Mouse (Mus musculus) midbrain, embryonic 11.5 days (tissue): ENCODE results near the gene Nmral1. TPM values are rescaled to one million over a fixed set of nuclear protein-coding genes. Genes with fewer than 3 reads are reported as not detected.

Source experiments
- ATAC-seq: fragments of 200-750 bp; cut with Nextera tagmentation; 2 replicates; pipeline ENCODE4 v1.8.0; 2017; ENCODE audit warnings: moderate TSS enrichment, moderate library complexity; ENCODE audit not compliant: low FRiP score
- DNase-seq: peaks from one replicate; pipeline ENCODE4 v3.0.0; 2015; ENCODE audit warnings: low spot score; ENCODE audit errors: missing footprints
- H3K27ac ChIP-seq: fragments of 300-500 bp; sonication (generic); 2 replicates; pipeline ENCODE4 v1.5.1; 2014; ENCODE audit warnings: low read depth, low read length
- H3K27me3 ChIP-seq: fragments of 300-500 bp; sonication (generic); 2 replicates; pipeline ENCODE4 v1.6.1; 2014; ENCODE audit warnings: mild to moderate bottlenecking, low read length, moderate library complexity, mixed read lengths; ENCODE audit not compliant: control insufficient read depth, insufficient read depth
- H3K36me3 ChIP-seq: fragments of 300-500 bp; sonication (generic); 2 replicates; pipeline ENCODE4 v1.6.1; 2014; ENCODE audit warnings: mild to moderate bottlenecking, low read length, moderate library complexity, mixed read lengths; ENCODE audit not compliant: control insufficient read depth, insufficient read depth
- H3K4me1 ChIP-seq: fragments of 300-500 bp; sonication (generic); 2 replicates; pipeline ENCODE4 v1.6.1; 2014; ENCODE audit warnings: low read length; ENCODE audit not compliant: control insufficient read depth, insufficient read depth
- H3K4me2 ChIP-seq: fragments of 300-500 bp; sonication (generic); 2 replicates; pipeline ENCODE4 v1.6.1; 2014; ENCODE audit warnings: mild to moderate bottlenecking, moderate library complexity
- H3K4me3 ChIP-seq: fragments of 300-500 bp; sonication (generic); 2 replicates; pipeline ENCODE4 v1.5.1; 2014; ENCODE audit warnings: low read depth, low read length
- H3K9ac ChIP-seq: fragments of 300-500 bp; sonication (generic); 2 replicates; pipeline ENCODE4 v1.6.1; 2014; ENCODE audit warnings: low read length
- H3K9me3 ChIP-seq: fragments of 300-500 bp; sonication (generic); 2 replicates; pipeline ENCODE4 v1.6.1; 2016; ENCODE audit warnings: low read length; ENCODE audit not compliant: control insufficient read depth
- WGBS: fragments of 180-500 bp; shearing (Covaris S2); extraction: QIAGEN DNeasy Blood & Tissue Kit; methylation state at CpG from one replicate; pipeline ENCODE4 v1.1.7; 2014; 5-methylcytosine and 5-hydroxymethylcytosine counted together
- polyA plus RNA-seq: library from polyadenylated mRNA; unstranded; fragments of >200 nt; fragmentation: Nextera tagmentation; extraction: Ambion mirVana; gene quantifications from 2 replicates; pipeline ENCODE4 v1.2.1, GENCODE M21; 2014

Nmral1 gene
- polyA plus RNA-seq, 1 experiment from 2014 or later, result 191 TPM

DNA sequence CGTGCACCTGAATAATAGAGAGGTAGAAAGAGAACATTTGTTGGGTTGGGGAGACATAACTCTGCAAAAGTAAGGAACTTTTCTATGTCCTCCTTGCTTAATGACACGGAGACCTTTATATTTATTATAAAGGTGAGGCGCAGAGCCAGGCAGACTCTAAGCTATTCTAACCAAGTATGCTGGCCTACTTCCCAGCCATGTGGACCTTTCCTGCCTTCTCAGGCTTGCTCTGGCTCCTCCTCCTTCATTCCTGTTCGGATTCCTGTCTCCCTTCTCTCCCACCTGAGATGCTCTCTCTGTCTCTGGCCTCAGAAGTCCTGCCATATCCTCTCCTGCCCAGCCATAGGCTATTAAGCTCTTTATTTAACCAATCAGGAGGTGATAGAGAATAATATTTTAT, 6.1 kb upstream of the Nmral1 start:
- peaks cover 5% of the 10 kb centered on the region for H3K4me1 ChIP-seq

DNA sequence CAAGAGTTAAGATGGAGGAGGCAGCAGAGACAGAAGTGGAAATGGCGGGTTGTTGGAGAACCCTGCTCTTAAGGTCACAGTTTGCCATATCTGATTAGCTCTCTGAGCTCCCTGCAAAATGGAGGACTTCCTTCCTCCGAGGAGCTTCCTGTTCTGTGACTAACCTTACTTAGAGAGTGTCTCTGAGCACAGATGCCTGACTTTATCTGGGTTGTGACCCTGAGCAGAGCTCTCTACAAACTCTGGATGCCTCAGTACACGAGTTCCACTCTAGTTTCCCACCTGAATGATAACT, 3.7 kb upstream of the Nmral1 start:
- no peaks in the 10 kb centered on the region for H3K9me3 ChIP-seq
- no peak overlapping the region for H3K9ac ChIP-seq
- no peak for ATAC-seq
- H3K27ac ChIP-seq, result no peak overlapping the region
- no peaks in the 10 kb centered on the region for H3K27me3 ChIP-seq
- H3K4me1 ChIP-seq, result peaks cover 5% of the 10 kb centered on the region
- H3K4me2 ChIP-seq, result no peak overlapping the region
- no peak for DNase-seq
- 78% methylated on average over 3 of the region's 3 CpGs for WGBS
- H3K36me3 ChIP-seq, result no peaks in the 10 kb centered on the region
- no peak overlapping the region for H3K4me3 ChIP-seq

More for the DNA sequence above, 6.1 kb upstream of the Nmral1 start:
- no peak overlapping the region for H3K4me2 ChIP-seq
- H3K4me3 ChIP-seq, result no peak overlapping the region
- DNase-seq (no peak), ATAC-seq (no peak)
- 84% methylated on average over 4 of the region's 4 CpGs for WGBS
- no peaks in the 10 kb centered on the region for H3K9me3 ChIP-seq
- H3K27me3 ChIP-seq, result no peaks in the 10 kb centered on the region
- H3K27ac ChIP-seq, result no peak overlapping the region
- H3K9ac ChIP-seq, result no peak overlapping the region
- H3K36me3 ChIP-seq, result no peaks in the 10 kb centered on the region

DNA sequence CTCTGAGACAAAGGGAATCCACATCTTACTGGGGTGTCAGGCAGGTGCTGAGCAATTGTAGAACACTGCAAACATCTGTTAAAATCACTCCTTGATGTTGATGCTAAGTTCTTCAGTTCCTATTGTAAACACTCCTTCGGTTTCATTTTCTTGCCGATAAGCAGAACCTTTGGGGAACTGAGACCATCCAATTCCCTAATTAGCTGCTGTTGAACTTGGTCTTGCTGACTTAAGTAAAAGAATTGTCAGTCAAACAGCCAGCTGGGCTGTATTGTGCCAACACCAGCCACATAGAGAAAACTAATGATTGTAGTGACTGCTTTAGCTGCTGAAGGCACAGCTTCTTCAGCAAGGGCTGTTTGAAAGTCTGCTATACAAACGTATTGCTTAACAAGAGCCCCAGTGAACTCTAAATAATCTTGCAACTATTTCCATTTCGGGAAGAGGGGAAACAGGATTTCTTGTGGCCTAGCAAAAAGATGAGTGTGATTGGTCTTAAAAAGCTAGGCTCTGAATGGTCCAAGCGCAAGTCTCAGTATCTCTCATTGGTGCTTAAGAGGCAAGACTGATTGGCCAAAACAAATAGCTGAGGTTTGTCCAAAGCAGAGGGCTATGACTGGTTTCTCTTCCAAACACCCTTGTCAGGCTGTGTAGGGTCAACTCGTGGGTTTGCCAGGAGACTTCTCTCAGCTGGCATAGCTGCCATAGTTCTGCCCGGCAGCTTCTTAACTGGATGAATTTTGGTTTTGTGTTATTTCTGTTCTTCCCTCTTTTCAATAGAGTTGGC, 3.2 kb upstream of the Nmral1 start:
- H3K4me2 ChIP-seq, result no peak overlapping the region
- ATAC-seq (no peak), DNase-seq (no peak)
- no peak overlapping the region for H3K4me3 ChIP-seq
- no peak overlapping the region for H3K27ac ChIP-seq
- WGBS, result 84% methylated on average over 7 of the region's 7 CpGs
- no peaks in the 10 kb centered on the region for H3K36me3 ChIP-seq
- H3K9ac ChIP-seq, result no peak overlapping the region
- no peaks in the 10 kb centered on the region for H3K9me3 ChIP-seq
- H3K4me1 ChIP-seq, result peaks cover 5% of the 10 kb centered on the region
- no peaks in the 10 kb centered on the region for H3K27me3 ChIP-seq

DNA sequence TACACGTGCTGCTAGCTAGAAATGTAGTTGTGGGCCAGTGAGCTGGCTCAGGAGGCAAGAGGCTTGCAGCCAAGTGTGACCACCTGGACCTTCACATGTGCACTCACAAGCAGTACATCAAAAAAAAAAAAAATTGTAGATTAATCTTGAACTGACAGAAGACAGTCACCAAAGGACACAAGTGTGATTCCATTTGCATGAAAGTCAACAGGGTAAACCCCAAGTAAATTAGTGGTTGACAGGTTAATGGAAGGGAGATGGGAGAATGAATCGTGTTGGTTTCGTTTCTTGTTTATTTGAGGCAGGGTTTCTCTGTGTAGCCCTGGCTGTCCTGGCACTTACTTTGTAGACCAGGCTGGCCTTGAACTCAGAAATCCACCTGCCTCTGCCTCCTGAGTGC, 1.3 kb downstream of the Nmral1 start:
- peak overlapping the region; percentile 93; the same call in 1 of the 2 replicates for H3K9ac ChIP-seq
- DNase-seq, result no peak
- WGBS, result 75% methylated on average over 3 of the region's 3 CpGs

DNA sequence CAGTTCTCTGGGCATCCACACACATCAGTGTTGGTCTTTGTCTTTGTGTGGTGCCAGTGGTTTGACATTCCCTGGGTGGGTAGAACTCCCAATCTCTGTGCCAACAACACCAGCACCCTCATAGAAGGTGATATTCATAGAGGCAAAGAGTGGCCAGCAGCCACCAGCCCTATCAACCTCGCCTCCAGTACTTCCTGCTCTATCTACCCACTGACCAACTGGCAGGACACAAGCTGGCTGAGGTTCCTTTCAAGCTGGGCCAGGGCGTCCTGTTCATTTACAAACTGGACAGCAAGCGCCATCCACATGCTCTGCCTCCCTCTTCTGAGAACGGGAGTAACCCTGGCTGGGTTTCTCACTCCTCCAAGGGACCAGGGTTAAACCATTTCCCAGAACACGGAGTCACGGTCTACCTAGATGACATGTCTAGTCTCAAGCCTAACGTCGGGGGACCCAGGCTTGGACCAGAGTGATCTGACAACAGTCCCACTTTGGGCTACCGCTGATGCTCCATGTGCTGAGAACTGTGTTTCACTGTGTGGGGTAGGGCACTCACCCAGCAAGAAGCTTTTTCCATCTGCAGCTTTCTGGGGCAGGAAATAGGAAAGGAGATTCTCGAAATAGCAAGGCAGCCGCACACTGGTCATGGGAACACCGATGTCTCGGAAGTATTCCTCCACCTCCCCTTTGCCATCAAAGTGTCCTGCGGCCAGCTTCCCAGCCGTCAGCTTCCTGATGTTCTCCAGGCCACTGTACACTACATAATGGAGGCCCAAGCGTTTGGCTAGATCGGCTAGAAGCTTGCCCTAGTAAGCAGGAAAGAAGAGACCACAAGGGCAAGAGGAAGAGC, 5.1 kb downstream of the Nmral1 start:
- H3K4me1 ChIP-seq, result no peaks in the 10 kb centered on the region
- H3K27ac ChIP-seq, result no peak overlapping the region
- no peak overlapping the region for H3K4me3 ChIP-seq
- H3K27me3 ChIP-seq, result no peaks in the 10 kb centered on the region
- ATAC-seq (no peak), DNase-seq (no peak)
- H3K36me3 ChIP-seq, result peaks cover 27% of the 10 kb centered on the region
- H3K9me3 ChIP-seq, result no peaks in the 10 kb centered on the region
- no peak overlapping the region for H3K4me2 ChIP-seq
- 93% methylated on average over 17 of the region's 17 CpGs for WGBS
- H3K9ac ChIP-seq, result no peak overlapping the region

More for the DNA sequence above, 1.3 kb downstream of the Nmral1 start:
- Histone ChIP-seq H3K4me2 (peak overlapping the region; percentile 51), H3K27ac (no peak overlapping the region), H3K4me3 (peak overlapping the region; percentile 68), H3K9me3 (no peaks in the 10 kb centered on the region), H3K4me1 (no peaks in the 10 kb centered on the region), H3K27me3 (no peaks in the 10 kb centered on the region), H3K36me3 (peaks cover 22% of the 10 kb centered on the region)
- no peak for ATAC-seq

DNA sequence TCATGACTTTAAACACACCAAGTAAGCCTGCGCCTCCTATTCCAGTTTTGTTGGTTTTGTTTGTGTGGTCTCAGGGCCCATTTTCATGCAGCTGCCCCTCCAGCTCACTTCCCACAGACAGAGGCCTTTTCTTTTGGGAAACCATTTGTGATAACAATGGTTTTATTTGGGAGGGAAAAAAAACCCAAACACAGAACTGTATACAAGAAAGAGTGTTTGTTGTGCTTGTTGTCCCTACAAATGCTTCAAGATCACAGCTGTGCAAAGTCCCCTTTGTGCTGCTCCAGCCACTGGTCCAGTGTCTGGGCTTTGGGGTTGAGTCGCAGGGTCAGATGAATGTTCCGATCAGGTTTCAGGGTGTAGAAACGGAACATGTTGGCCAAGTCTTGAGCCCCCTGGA, 8.0 kb downstream of the Nmral1 start:
- Histone ChIP-seq H3K4me1 (no peaks in the 10 kb centered on the region), H3K4me3 (no peak overlapping the region), H3K27ac (no peak overlapping the region), H3K9ac (no peak overlapping the region), H3K4me2 (no peak overlapping the region), H3K36me3 (peaks cover 31% of the 10 kb centered on the region), H3K27me3 (no peaks in the 10 kb centered on the region), H3K9me3 (no peaks in the 10 kb centered on the region)
- 95% methylated on average over 4 of the region's 4 CpGs for WGBS
- ATAC-seq (no peak), DNase-seq (no peak)

DNA sequence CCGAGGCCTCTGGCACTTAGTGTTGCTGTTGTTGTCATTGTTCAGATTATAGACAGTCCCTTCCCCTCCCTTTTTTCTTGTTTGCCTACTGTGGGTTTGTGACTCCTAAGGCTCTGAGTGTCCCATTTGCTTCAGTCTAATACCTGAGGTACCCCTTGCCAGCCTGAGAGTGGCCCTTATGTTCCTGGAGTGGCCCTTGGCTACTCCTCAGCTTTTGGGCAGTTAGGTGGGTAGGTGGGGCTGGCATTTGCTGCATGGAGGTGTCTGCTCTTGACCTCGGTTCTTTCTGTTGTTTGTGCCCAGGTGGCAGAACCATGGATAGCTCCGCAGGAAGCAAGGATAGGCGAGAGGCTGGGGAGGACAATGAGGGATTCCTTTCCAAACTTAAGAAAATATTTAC, 13.6 kb downstream of the Nmral1 start:
- Histone ChIP-seq H3K36me3 (peaks cover 30% of the 10 kb centered on the region), H3K27ac (no peak overlapping the region), H3K4me1 (no peaks in the 10 kb centered on the region), H3K9ac (no peak overlapping the region), H3K27me3 (no peaks in the 10 kb centered on the region), H3K4me3 (no peak overlapping the region), H3K9me3 (no peaks in the 10 kb centered on the region), H3K4me2 (no peak overlapping the region)
- 75% methylated on average over 4 of the region's 4 CpGs for WGBS
- DNase-seq (no peak), ATAC-seq (no peak)

DNA sequence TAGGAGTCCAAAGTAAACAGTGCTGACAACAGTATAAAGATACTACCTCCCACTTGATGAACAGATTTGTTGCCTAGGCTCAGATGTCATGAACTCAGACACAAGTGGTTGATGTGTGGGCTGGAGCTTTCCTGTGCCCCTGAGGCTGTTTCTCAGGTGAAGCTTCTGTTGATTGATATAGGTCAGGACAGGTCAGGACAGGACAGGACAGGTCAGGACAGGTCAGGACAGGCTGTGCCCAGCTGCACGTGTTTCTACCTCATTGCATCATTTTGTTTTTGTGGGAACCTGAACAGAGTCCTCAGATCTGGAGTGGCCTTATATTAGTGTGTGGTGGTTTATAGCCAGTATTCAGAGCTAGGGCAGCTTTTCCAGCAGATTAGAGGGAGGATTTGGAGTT, 16.5 kb downstream of the Nmral1 start:
- WGBS, result 93% methylated on average over 1 of the region's 1 CpGs
- H3K36me3 ChIP-seq, result peaks cover 30% of the 10 kb centered on the region

DNA sequence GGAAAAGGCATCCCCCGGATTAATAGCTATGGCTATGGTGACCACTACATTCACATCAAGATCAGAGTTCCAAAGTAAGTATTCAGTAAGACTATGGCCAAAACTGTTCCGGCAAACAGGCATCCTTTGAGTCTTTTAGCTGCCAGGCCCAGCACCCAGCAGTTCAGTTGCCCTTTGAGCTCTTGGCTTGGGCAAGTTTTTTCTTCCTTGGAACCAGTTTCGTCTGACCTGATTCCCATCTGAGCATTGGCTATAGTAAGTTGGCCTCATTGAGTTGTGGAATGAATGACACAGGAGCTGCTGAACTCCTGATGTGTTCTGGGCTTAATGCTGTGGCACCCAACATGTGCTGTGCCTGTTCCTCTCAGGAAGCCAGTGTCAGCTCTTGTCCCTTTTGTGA, 17.9 kb downstream of the Nmral1 start:
- H3K27ac ChIP-seq, result no peak overlapping the region
- DNase-seq (no peak), ATAC-seq (no peak)
- H3K9me3 ChIP-seq, result no peaks in the 10 kb centered on the region
- peaks cover 36% of the 10 kb centered on the region for H3K36me3 ChIP-seq
- H3K4me3 ChIP-seq, result no peak overlapping the region
- H3K4me2 ChIP-seq, result no peak overlapping the region
- 100% methylated on average over 3 of the region's 3 CpGs for WGBS
- H3K27me3 ChIP-seq, result no peaks in the 10 kb centered on the region
- H3K4me1 ChIP-seq, result no peaks in the 10 kb centered on the region
- no peak overlapping the region for H3K9ac ChIP-seq

More for the DNA sequence above, 16.5 kb downstream of the Nmral1 start:
- Histone ChIP-seq H3K4me2 (no peak overlapping the region), H3K27me3 (no peaks in the 10 kb centered on the region), H3K4me3 (no peak overlapping the region), H3K9me3 (no peaks in the 10 kb centered on the region), H3K4me1 (no peaks in the 10 kb centered on the region), H3K9ac (no peak overlapping the region), H3K27ac (no peak overlapping the region)
- no peak for DNase-seq
- no peak for ATAC-seq
